Mouse (Mus musculus): ENCODE measurements at regions not wholly inside any gene's neighbourhood (a gene's known extent, or its start where the extent isn't known, plus 50 kb on each side); places are given as distances from the start of the nearest gene placed in this dataset.

DNA sequence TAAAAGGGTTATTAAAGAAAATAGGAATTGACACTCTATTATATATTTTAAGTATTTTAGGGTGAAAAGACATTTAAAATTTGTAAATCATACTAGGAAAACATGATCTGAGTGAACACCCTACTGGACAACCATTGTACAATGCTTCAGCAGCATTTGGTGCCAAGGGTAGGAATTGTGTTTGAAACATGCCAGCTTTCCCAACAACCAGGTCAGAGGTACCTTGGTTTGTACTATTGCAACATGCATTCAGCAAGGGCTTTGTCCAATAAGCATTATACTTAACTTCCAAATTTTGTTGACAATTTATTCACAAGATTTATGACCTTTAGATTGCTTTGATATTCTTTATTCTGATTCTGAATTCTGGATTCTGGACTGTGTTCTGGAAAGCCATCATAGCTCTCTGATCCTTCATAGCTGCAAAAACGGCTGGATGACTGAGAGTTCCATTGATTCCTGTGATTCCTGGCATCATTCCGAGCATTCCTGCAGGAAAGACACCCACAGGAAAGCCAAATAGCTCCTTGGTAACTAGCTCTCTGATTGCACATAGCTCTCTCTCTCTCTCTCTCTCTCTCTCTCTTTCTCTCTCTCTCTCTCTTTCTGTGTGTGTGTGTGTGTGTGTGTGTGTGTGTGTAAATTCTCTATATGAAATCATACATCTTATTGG, 124.1 kb upstream of the Mtap start:
- no peak for TF ChIP-seq CTCF (IDR thresholded peaks at IDR 0.05; ENCODE audit: borderline replicate concordance, insufficient read depth, low read length)
- TF ChIP-seq POLR2A (IDR thresholded peaks at IDR 0.05; ENCODE audit: low read depth, low read length): no peak

Measured in embryonic fibroblast, embryonic 13.5 days (primary cell).